Mouse (Mus musculus) erythroblast, embryonic 14.5 days (primary cell): ENCODE data around the gene Bloc1s1. TPM values are rescaled to one million over a fixed set of nuclear protein-coding genes. Genes with fewer than 3 reads are reported as not detected.

Experiments
- H3K27me3 ChIP-seq: 2 replicates; pipeline ENCODE4 v1.6.1; 2012; ENCODE audit warnings: inconsistent platforms; ENCODE audit not compliant: control insufficient read depth
- H3K36me3 ChIP-seq: 2 replicates; pipeline ENCODE4 v1.6.1; 2012; ENCODE audit warnings: mild to moderate bottlenecking, inconsistent platforms; ENCODE audit not compliant: control insufficient read depth
- H3K4me1 ChIP-seq: 2 replicates; pipeline ENCODE4 v1.6.1; 2012; ENCODE audit warnings: inconsistent platforms; ENCODE audit not compliant: control insufficient read depth
- H3K4me3 ChIP-seq: replicated peaks from 2 replicates; pipeline ENCODE3; 2012; ENCODE audit warnings: moderate library complexity, mild to moderate bottlenecking, inconsistent platforms
- H3K9me3 ChIP-seq: 2 replicates; pipeline ENCODE4 v1.6.1; 2012; ENCODE audit warnings: low read length, inconsistent platforms, mixed read lengths; ENCODE audit not compliant: control insufficient read depth
- GATA1 ChIP-seq: IDR thresholded peaks from 2 replicates; pipeline ENCODE4 v1.6.1; 2012; ENCODE audit warnings: low read length, inconsistent platforms, mixed read lengths
- TAL1 ChIP-seq: IDR thresholded peaks from 3 replicates; pipeline ENCODE4 v1.6.1; 2012; ENCODE audit warnings: low read length, inconsistent platforms, mixed read lengths
- polyA plus RNA-seq: library from polyadenylated mRNA; stranded (reverse); fragments of >175 nt; gene quantifications from 2 replicates; pipeline ENCODE4 v1.2.3, GENCODE M21; 2012

The Bloc1s1 gene
- polyA plus RNA-seq, 1 experiment, result 25.2 TPM

DNA sequence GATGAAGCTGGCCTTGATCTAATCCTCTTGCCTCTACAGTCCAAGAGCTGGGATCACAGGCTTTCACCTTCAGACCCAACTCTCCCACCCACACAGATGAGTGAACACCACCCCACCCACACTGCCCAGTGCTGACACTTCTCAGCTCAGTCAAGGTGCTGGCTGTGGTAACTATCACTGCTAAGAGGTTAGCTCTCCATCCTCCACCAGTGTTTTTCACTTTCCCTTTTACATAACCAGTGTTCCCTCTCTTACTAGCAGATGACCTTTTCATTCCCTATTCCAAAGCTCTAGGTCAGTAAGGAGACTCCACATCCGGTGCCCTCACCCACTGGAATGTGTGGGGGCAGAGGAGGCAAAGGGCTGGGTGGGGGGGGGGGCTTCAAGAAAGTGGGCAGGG is 2.6 kb downstream of the Bloc1s1 start:
- TF ChIP-seq GATA1 (no peak), TAL1 (no peak)
- H3K4me3 ChIP-seq, result no peak overlapping the region
- peaks cover 28% of the 10 kb centered on the region for H3K4me1 ChIP-seq

DNA sequence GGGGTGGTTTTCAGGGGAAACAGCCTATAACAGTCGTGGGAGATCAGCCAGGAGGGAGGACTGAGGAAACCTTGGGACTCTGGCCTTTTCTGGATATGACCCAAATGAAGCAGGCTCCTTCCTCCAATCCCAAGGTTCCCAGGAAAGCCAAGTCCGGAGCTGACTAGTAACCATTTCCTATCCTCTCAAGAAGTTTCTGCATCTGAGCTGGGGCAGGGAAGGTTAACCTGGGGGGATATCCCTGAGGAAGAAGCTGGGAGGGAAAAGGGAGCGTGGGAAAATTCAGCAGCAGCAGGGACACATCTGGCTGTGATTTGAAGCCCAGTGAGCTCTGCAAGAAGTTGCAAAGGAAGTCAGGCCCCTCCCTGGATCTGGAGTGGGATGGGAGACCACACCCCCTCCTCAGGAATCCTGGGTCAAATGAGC is 3.1 kb downstream of the Bloc1s1 start:
- Histone ChIP-seq H3K4me1 (peaks cover 28% of the 10 kb centered on the region), H3K9me3 (no peaks in the 10 kb centered on the region), H3K4me3 (no peak overlapping the region), H3K27me3 (peaks cover 2% of the 10 kb centered on the region; the same call in 1 of the 2 replicates), H3K36me3 (peaks cover 12% of the 10 kb centered on the region)
- TF ChIP-seq TAL1, result no peak
- no peak for TF ChIP-seq GATA1

More for the DNA sequence above, 2.6 kb downstream of the Bloc1s1 start:
- peaks cover 12% of the 10 kb centered on the region for H3K36me3 ChIP-seq
- no peaks in the 10 kb centered on the region for H3K9me3 ChIP-seq
- peaks cover 2% of the 10 kb centered on the region; the same call in 1 of the 2 replicates for H3K27me3 ChIP-seq

DNA sequence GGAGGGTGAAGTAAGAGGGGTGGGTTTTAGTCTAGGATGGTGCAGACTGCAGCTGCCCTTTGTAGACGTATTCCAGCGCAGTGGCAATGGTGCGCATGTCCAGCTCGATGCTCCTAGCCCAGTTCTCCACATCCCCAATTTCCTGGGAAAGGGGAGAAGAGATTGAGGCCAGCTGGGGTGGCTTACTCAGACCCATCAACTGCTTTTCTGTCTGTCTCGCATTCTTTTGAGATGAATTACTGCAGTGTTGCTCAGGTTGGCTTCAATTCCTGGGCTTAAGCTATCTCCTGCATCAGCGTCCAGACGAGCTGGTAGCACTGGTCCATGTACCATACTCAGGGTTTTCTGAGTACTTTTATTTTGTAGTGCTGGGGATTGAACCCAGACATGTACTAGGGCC is 3.9 kb downstream of the Bloc1s1 start:
- Histone ChIP-seq H3K36me3 (peaks cover 12% of the 10 kb centered on the region), H3K4me1 (peaks cover 28% of the 10 kb centered on the region), H3K27me3 (peaks cover 2% of the 10 kb centered on the region; the same call in 1 of the 2 replicates), H3K9me3 (no peaks in the 10 kb centered on the region), H3K4me3 (no peak overlapping the region)
- TF ChIP-seq TAL1, result no peak

DNA sequence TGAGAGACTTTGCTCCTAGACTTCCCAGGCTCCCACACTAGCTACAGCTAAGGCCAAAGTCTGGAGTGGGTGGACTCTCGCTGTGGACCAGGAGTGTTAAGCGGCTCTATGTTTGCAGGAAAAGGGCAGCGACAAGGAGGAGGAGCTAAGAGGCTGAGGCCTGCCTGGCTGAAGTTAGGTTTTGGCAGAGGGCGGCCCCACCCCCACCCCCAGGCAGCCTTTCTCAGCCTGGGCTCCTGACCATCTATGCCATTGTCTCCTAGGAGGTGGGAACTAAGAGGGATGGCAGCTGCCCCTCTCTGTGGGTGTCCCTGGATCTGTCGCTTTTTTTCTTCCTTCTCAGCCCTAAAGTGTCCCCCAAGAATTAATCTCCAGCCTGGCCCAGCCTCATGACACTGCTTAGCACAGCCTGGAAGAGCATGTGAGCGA is 4.6 kb downstream of the Bloc1s1 start:
- Histone ChIP-seq H3K36me3 (peaks cover 12% of the 10 kb centered on the region), H3K4me1 (peaks cover 27% of the 10 kb centered on the region), H3K4me3 (no peak overlapping the region), H3K27me3 (peaks cover 2% of the 10 kb centered on the region; the same call in 1 of the 2 replicates), H3K9me3 (no peaks in the 10 kb centered on the region)
- no peak for TF ChIP-seq TAL1
- no peak for TF ChIP-seq GATA1

DNA sequence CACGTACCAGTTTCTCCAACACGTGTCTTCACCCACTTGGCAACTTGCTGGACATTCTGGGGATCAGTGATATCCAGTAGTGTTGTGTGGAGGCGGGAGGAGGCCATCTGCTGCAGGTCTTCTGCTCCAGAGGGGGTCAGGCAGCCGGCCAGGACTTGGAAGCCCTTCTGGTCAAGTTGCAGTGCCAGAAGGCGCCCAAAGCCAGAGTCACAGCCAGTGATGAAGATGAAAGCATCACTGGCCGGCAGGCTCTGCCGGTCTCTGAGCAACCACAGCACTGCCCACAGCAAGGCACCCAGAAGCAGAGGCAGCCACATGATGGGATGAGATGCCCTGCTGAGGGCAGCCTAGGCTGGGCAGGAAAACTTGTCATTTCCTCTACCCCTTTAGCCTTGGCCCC is 5.6 kb downstream of the Bloc1s1 start:
- TF ChIP-seq TAL1 (no peak), GATA1 (no peak)
- Histone ChIP-seq H3K9me3 (no peaks in the 10 kb centered on the region), H3K4me1 (peaks cover 17% of the 10 kb centered on the region), H3K27me3 (no peaks in the 10 kb centered on the region), H3K36me3 (peaks cover 12% of the 10 kb centered on the region), H3K4me3 (no peak overlapping the region)

DNA sequence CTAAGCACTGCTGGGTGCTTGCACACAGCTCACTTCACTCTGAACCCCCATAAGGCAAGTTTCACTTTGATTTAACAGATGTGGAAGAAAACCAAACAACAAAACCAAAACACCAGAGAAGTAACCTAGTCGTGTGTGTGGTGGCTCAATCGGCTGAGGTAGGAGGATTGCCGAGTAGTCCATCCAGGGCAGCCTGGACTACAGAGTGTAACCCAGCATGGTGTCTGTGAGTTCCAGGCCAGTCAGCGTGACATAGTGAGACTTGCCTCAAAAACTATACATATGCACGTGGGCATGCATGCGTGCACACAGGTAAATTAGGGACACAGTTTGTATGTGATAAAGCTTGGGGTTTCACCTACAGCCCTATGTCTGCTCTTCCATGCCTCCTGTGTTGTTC is 6.4 kb downstream of the Bloc1s1 start:
- Histone ChIP-seq H3K4me3 (no peak overlapping the region), H3K4me1 (peaks cover 11% of the 10 kb centered on the region), H3K27me3 (peaks cover 4% of the 10 kb centered on the region), H3K36me3 (peaks cover 12% of the 10 kb centered on the region), H3K9me3 (no peaks in the 10 kb centered on the region)
- no peak for TF ChIP-seq GATA1
- no peak for TF ChIP-seq TAL1

DNA sequence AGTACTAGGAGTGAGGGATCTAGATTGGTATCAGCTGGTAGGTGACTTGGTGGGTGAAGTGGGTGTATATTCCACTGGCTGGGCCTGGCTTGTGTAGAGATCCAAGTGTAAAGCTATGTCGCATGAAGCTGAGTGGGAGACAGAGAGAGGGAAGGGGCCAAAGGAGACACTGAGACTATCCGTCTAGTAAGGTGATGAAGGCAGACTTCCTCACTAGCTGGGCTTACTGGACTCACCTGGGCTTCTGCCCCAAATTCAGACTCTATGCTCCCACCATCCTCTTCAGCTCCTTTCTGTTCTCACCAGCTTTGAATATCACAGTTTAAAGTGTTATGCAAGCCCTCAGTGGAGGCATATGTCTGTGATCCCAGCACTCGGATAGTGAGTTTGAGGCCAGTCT is 7.2 kb downstream of the Bloc1s1 start:
- peaks cover 12% of the 10 kb centered on the region for H3K36me3 ChIP-seq
- peaks cover 3% of the 10 kb centered on the region; the same call in 1 of the 2 replicates for H3K4me1 ChIP-seq
- no peak overlapping the region for H3K4me3 ChIP-seq
- TF ChIP-seq TAL1 (no peak), GATA1 (no peak)
- H3K9me3 ChIP-seq, result no peaks in the 10 kb centered on the region
- peaks cover 10% of the 10 kb centered on the region for H3K27me3 ChIP-seq

DNA sequence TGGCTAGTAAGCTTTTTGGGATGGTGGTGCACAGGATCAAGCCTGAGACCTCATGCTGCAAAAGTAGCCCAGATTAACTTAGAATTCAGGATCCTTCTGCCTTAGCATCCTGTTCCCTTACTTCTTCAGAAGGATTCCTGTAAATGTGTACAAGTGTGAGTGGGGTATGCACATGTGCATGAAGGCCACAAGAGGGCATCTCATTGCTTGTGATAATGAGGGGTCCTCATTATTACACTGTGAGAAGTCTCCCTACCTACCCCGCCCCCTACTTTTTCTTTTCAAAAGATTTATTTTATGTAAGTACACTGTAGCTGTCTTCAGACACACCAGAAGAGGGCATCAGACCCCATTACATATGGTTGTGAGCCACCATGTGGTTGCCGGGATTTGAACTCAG is 8.3 kb downstream of the Bloc1s1 start:
- no peaks in the 10 kb centered on the region for H3K9me3 ChIP-seq
- H3K4me1 ChIP-seq, result no peaks in the 10 kb centered on the region; the same call in 1 of the 2 replicates
- TF ChIP-seq TAL1, result no peak
- no peak for TF ChIP-seq GATA1
- H3K4me3 ChIP-seq, result no peak overlapping the region
- peaks cover 21% of the 10 kb centered on the region for H3K27me3 ChIP-seq
- peaks cover 12% of the 10 kb centered on the region for H3K36me3 ChIP-seq

DNA sequence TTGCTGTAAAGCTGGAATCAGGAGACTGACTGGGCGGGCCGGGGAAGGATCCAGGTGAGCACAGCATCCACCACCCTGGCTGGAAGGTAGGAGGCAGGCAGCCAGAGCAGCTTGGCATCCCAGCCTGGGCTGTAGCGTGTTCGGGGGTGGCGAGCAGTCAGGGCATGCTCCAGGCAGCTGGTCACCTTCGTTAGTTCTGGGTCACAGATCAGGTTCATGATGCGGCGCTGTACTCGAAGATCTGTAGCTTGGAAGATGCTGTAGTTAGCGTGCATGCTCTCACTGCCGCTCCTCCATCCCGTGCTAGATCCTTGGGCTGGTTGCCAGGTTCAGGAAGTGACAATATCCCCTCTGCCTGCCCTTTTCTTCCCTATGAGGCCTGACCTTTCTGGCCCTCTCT is 10.1 kb downstream of the Bloc1s1 start:
- Histone ChIP-seq H3K36me3 (peaks cover 9% of the 10 kb centered on the region), H3K27me3 (peaks cover 39% of the 10 kb centered on the region), H3K9me3 (no peaks in the 10 kb centered on the region; the same call in 1 of the 2 replicates), H3K4me3 (no peak overlapping the region), H3K4me1 (peaks cover 6% of the 10 kb centered on the region)
- no peak for TF ChIP-seq TAL1
- no peak for TF ChIP-seq GATA1

DNA sequence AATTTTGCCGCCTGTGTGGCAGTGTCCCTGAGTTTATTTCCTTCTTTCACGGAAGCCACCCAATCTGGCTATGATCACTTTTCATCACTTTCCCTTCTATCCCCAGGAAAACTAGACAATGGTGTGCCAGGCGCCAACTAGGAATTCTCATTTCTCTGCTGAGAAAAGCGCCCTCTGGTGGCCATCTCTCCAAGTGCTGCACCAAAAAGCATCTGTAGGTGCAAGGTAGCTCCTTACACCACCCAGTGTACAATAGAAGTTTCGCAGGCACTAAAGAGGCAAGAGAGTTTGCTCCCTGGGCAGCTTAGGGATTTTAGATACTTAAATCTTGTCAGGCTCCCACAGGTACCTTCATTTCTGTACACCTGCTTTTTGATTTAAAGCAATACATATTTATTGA is 10.6 kb downstream of the Bloc1s1 start:
- H3K27me3 ChIP-seq, result peaks cover 44% of the 10 kb centered on the region

More for the DNA sequence above, 10.6 kb downstream of the Bloc1s1 start:
- peaks cover 9% of the 10 kb centered on the region for H3K36me3 ChIP-seq
- H3K9me3 ChIP-seq, result no peaks in the 10 kb centered on the region; the same call in 1 of the 2 replicates
- H3K4me1 ChIP-seq, result peaks cover 6% of the 10 kb centered on the region
- TF ChIP-seq GATA1 (no peak), TAL1 (no peak)
- no peak overlapping the region for H3K4me3 ChIP-seq
